Mouse (Mus musculus) ES-CJ7 (cell line): Measurements from ENCODE around the gene Stambpl1.

Experiments
- DNase-seq: peaks from one replicate; pipeline ENCODE4 v3.0.0; 2011; ENCODE audit warnings: low read depth, low spot score

Gene Stambpl1

DNA sequence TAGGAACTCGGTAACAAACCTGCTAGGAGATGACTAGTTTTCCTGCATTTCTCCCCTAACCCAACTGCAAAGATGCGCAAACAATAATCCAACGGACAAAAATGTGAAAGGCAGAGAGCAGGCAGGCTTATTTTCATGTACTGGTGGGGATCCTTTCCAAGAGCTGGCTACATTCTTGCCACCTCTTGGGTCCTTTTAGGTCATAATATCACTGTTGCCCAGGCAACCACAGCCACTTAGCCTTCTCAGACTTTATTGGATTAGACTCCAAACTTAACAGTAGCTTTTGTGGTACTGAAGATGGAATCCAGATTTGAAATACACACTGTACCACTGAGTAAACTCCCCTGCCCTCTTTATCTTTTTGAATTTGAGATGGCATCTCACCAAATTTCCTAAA is 86.0 kb downstream of the Stambpl1 start:
- no peak for DNase-seq

DNA sequence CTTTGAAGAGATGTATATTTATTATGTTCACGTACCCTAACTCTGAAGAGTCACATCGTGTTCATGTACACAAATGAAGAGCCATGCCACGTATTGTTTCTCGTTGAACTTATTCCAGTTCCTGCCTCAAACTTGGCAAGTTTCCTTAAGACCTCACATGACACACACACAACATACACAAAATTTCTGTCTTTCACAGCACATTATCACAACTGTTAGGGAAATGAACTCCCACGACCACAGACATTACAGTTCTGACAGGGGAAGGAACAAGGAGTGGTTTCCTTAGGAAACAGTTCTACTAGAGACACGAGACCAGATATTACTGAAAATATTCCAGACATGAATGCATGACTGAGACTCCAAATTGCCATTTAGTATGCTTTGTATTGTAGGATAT is 91.6 kb downstream of the Stambpl1 start:
- DNase-seq: no peak

DNA sequence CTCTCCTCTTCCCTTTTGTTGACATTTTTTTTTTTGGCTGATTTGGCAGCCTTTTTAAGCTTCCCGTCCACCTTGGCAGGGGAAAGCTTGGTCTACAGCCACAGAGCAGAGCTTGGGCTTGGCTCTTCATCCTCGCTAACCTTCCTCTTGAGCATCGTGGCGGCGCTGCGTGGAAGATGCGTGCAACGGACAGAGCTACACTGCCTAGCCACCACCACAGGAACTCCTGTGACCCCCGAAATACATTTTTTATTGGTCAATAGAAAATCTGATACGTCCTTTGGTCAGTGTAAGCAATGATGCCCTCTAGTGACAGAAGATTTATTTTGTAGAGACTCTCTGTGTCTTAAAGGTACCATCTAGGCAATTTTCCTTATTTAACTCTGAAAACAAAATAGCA is 92.4 kb downstream of the Stambpl1 start:
- DNase-seq: no peak

DNA sequence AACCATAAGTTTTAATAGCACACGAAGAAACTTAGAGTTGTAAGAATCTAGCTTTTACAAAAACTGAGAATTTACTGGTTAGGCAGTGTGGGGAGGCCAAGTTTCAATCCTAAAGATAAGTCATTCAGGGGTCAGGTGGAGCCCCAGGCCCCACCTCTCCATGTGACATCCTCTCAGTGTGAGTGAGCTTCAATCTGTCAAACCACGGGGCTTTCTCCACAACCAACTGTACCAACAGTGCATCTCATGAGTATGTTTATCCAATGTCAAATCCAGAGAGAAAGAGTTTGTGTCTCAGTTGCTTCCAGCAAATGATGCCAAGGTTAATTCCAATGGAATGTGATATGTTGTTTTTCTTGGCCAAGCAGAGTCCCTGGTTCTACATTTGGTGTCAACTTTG is 92.8 kb downstream of the Stambpl1 start:
- DNase-seq: no peak

DNA sequence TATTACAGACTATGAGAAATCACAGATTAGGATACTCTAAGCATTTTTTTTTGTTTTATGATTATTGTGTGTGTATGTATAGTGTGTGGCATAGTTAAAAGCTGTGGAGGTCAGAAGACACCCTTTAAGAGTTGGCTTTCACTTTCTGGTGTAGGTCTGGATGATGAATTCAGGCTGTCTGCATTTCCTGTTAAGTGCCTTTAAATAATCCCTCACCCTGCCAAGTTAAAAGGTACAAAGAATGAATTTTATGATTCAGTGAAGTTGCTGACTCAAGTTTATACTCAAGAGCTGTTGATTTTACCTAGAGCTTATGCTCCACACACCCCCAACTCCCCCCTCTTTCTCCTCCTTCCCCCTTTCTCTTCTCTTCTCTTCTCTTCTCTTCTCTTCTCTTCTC is 95.2 kb downstream of the Stambpl1 start:
- DNase-seq: no peak

GRCm38 (mm10) chr19:34287656-34288415 is 95.8 kb downstream of the Stambpl1 start:
- no peak for DNase-seq

DNA sequence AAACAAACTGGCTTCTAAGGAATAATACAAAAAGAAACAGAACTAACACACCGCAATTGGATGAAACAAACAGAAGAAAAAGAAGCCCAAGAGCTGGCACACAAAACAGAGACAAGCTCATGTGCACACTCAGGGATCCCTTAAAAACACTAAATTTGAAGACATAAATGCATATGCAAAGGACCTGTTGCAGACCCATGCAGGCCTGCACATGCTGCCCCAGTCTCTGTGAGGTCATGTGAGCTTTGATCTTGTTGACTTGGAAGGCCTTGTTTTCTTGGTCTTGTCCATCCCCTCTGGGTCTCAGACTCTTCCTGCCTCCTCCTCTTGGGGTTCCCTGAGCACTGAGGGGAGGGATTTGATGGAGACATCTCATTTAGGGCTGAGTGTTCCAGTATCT is 96.7 kb downstream of the Stambpl1 start:
- DNase-seq: no peak
